Comparison of ENCODE assay signal across 20 mouse cellular contexts in genomic region chr3:104743864-104744263, GRCm38 (mm10). TPM values are rescaled to one million over a fixed set of nuclear protein-coding genes. Genes with fewer than 3 reads are reported as not detected.
"Had no signal": no experiment of that assay in that cellular context is flagged by ENCODE, and none has a peak within 500 bp of the region (broad histone marks: within the 10 kb centered on the region; RNA-seq: fewer than 3 reads in every experiment).

No protein-coding gene starts in this region.

- H3K4me1 ChIP-seq: liver, embryonic 13.5 days; megakaryocyte, embryonic 14.5 days; midbrain, embryonic 10.5 days; midbrain, embryonic 13.5 days had no signal

- ATAC-seq: midbrain, embryonic 13.5 days; midbrain, embryonic 16.5 days had no signal

- H3K9me3 ChIP-seq: liver, embryonic 13.5 days; midbrain, embryonic 10.5 days; midbrain, embryonic 13.5 days had no signal

- DNase-seq: kidney, adult 8-10 months; kidney, postnatal 14 days; layer of hippocampus, adult 9-11 months; liver, embryonic 13.5 days; lung, adult 2 months; lung, postnatal 14 days; lung, postnatal 4 days; thymus, adult 18-20 months; thymus, postnatal 36 days had no signal

- H3K27ac ChIP-seq: layer of hippocampus, adult 2 months; left cerebral cortex, adult 2 months; liver, embryonic 13.5 days; midbrain, embryonic 10.5 days; midbrain, embryonic 13.5 days had no signal

- H3K9ac ChIP-seq: liver, embryonic 13.5 days; midbrain, embryonic 13.5 days had no signal

- H3K36me3 ChIP-seq: liver, embryonic 13.5 days; midbrain, embryonic 10.5 days; midbrain, embryonic 13.5 days had no signal

- H3K4me3 ChIP-seq: layer of hippocampus, adult 2 months; left cerebral cortex, adult 2 months; liver, embryonic 13.5 days; megakaryocyte, embryonic 14.5 days; midbrain, embryonic 10.5 days; midbrain, embryonic 13.5 days had no signal

- H3K27me3 ChIP-seq: liver, embryonic 13.5 days; midbrain, embryonic 13.5 days had no signal

- H3K4me2 ChIP-seq: liver, embryonic 13.5 days; midbrain, embryonic 13.5 days had no signal

RNA-seq across cellular contexts. Expression of gene Fam19a3, which starts 37.8 kb away (rescaled TPM):
- total RNA-seq: layer of hippocampus, adult 2 months; layer of hippocampus, postnatal 25 days; left cerebral cortex, postnatal 10 days had no signal
- polyA plus RNA-seq: liver, embryonic 13.5 days; liver, embryonic 16.5 days; midbrain, embryonic 13.5 days; midbrain, embryonic 16.5 days; neural tube, embryonic 11.5 days; neural tube, embryonic 14.5 days had no signal
